Mouse (Mus musculus): ENCODE measurements at regions not wholly inside any gene's neighbourhood (a gene's known extent, or its start where the extent isn't known, plus 50 kb on each side); places are given as distances from the start of the nearest gene placed in this dataset.

DNA sequence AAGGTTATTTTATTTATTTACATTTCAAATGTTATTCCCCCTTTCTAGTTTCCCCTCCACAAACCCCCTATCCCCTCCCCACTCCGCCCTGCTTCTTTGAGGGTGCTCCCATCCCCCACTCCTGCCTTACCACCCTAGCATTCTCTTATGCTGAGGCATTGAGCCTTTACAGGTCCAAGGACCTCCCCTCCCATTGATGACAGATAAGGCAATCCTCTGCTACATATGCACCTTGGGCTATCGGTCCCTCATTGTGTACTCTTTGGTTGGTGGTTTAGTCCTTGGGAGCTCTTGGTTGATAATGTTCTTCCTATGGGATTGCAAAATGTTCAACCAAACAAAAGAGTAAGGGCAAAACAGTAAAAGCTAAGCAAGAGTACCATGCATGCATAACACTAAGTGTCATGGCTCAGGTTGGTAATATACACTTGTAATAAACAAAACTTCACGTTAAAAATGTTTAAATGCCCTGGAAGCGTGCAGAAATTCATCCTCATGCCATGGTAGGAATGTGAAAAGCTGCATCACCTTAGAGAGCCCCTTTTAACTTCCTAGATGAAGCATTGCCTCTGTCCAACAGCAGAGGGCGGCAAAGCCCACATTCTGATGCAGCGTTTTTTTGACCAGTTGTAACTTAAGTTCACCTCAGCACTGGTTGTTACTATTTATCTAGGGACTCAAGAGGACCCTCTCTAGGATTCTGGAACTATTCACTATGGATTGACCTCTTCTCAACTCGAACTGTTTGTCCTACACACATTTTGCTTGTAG, 207.6 kb downstream of the Rdh14 start:
- H3K4me1 ChIP-seq (ENCODE audit: control insufficient read depth, insufficient read depth, insufficient read length): no peaks in the 10 kb centered on the region
- H3K36me3 ChIP-seq (ENCODE audit: control insufficient read depth, insufficient read depth, low read length): no peaks in the 10 kb centered on the region
- no peak overlapping the region for H3K4me3 ChIP-seq (ENCODE audit: extremely low read depth, insufficient read depth, insufficient read length)
- no peak overlapping the region for H3K27ac ChIP-seq (ENCODE audit: insufficient read depth, low read length)
- peak; percentile 17; the same call in 1 of the 2 replicates for TF ChIP-seq CTCF (IDR thresholded peaks at IDR 0.05; ENCODE audit: extremely low read depth, insufficient read depth, insufficient read length, insufficient replicate concordance)
- TF ChIP-seq POLR2A (IDR thresholded peaks at IDR 0.05; ENCODE audit: low read depth, low read length): no peak
- 24% methylated on average over 7 of the region's 7 CpGs for WGBS
- H3K27me3 ChIP-seq (ENCODE audit: control insufficient read depth, insufficient read depth, low read length): no peaks in the 10 kb centered on the region
- peak in 1 of 2 experiments; percentile 5 for DNase-seq (ENCODE audit: low read depth in 1 of 2, low spot score in 2 of 2)

DNA sequence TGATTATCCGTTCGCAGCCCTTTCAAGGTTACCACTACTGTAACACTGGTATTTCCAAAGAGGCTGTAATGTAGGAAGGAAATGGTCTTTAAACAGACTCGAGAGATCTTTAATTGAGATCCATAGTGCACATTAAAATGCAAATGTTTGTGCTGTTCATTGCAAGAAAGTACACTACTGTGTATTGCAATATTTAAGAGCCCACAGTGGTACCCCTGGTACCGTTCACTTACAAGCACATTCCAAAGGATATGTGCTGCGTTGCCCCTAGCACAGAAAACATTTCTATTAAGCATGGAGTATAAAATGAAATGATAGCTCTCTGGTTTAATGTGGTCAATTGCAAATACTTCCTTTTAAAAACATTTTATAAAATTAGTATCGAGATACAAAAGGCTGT, 209.5 kb downstream of the Rdh14 start:
- DNase-seq (ENCODE audit: low read depth in 1 of 2, low spot score in 2 of 2): no peak
- H3K27me3 ChIP-seq (ENCODE audit: control insufficient read depth, insufficient read depth, low read length): no peaks in the 10 kb centered on the region
- no peak overlapping the region for H3K27ac ChIP-seq (ENCODE audit: insufficient read depth, low read length)
- WGBS: 78% methylated on average over 6 of the region's 6 CpGs
- H3K36me3 ChIP-seq (ENCODE audit: control insufficient read depth, insufficient read depth, low read length): no peaks in the 10 kb centered on the region
- H3K4me3 ChIP-seq (ENCODE audit: extremely low read depth, insufficient read depth, insufficient read length): no peak overlapping the region
- no peak for TF ChIP-seq CTCF (IDR thresholded peaks at IDR 0.05; ENCODE audit: extremely low read depth, insufficient read depth, insufficient read length, insufficient replicate concordance)
- TF ChIP-seq POLR2A (IDR thresholded peaks at IDR 0.05; ENCODE audit: low read depth, low read length): no peak
- no peaks in the 10 kb centered on the region for H3K4me1 ChIP-seq (ENCODE audit: control insufficient read depth, insufficient read depth, insufficient read length)

GRCm38 (mm10) chr12:10618319-10618718, 227.7 kb downstream of the Rdh14 start:
- no peaks in the 10 kb centered on the region for H3K36me3 ChIP-seq (ENCODE audit: control insufficient read depth, insufficient read depth, low read length)
- no peaks in the 10 kb centered on the region for H3K27me3 ChIP-seq (ENCODE audit: control insufficient read depth, insufficient read depth, low read length)
- TF ChIP-seq POLR2A (IDR thresholded peaks at IDR 0.05; ENCODE audit: low read depth, low read length) (no peak), CTCF (IDR thresholded peaks at IDR 0.05; ENCODE audit: extremely low read depth, insufficient read depth, insufficient read length, insufficient replicate concordance) (no peak)
- no peak overlapping the region for H3K4me3 ChIP-seq (ENCODE audit: extremely low read depth, insufficient read depth, insufficient read length)
- no peaks in the 10 kb centered on the region for H3K4me1 ChIP-seq (ENCODE audit: control insufficient read depth, insufficient read depth, insufficient read length)
- DNase-seq (ENCODE audit: low read depth in 1 of 2, low spot score in 2 of 2): no peak
- no peak overlapping the region for H3K27ac ChIP-seq (ENCODE audit: insufficient read depth, low read length)

- no peak overlapping the region for H3K27ac ChIP-seq (ENCODE audit: insufficient read depth, low read length)
- no peaks in the 10 kb centered on the region for H3K36me3 ChIP-seq (ENCODE audit: control insufficient read depth, insufficient read depth, low read length)
- H3K4me3 ChIP-seq (ENCODE audit: extremely low read depth, insufficient read depth, insufficient read length): no peak overlapping the region
- H3K4me1 ChIP-seq (ENCODE audit: control insufficient read depth, insufficient read depth, insufficient read length): no peaks in the 10 kb centered on the region
- TF ChIP-seq CTCF (IDR thresholded peaks at IDR 0.05; ENCODE audit: extremely low read depth, insufficient read depth, insufficient read length, insufficient replicate concordance) (no peak), POLR2A (IDR thresholded peaks at IDR 0.05; ENCODE audit: low read depth, low read length) (no peak)
- WGBS: 84% methylated on average over 3 of the region's 3 CpGs
- H3K27me3 ChIP-seq (ENCODE audit: control insufficient read depth, insufficient read depth, low read length): no peaks in the 10 kb centered on the region
- no peak for DNase-seq (ENCODE audit: low read depth in 1 of 2, low spot score in 2 of 2)
These were observed 230.0 kb downstream of the Rdh14 start for GRCm38 (mm10) chr12:10620541-10620940.

DNA sequence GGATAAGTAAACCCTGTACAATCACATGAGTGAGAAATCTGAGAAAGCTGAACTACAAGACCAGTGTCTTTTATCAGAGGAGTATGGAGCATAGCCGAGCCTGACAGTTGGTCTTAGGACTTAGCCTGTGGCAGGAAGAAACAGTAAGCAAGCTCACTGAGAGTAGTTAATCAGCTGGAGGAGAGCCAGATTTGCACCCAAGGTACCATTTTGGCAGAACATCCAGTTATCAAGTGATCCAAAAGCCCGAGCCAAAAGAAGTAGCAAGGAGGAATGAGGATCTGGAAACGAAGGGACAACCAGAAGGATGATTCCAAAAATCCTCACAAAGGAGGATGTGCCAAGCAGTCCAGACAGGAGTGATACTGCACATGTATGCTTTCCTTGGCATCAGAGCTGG, 248.0 kb downstream of the Rdh14 start:
- no peaks in the 10 kb centered on the region for H3K27me3 ChIP-seq (ENCODE audit: control insufficient read depth, insufficient read depth, low read length)
- DNase-seq (ENCODE audit: low read depth in 1 of 2, low spot score in 2 of 2): no peak
- no peak overlapping the region for H3K27ac ChIP-seq (ENCODE audit: insufficient read depth, low read length)
- 82% methylated on average over 3 of the region's 3 CpGs for WGBS
- TF ChIP-seq POLR2A (IDR thresholded peaks at IDR 0.05; ENCODE audit: low read depth, low read length): no peak
- no peak for TF ChIP-seq CTCF (IDR thresholded peaks at IDR 0.05; ENCODE audit: extremely low read depth, insufficient read depth, insufficient read length, insufficient replicate concordance)
- H3K36me3 ChIP-seq (ENCODE audit: control insufficient read depth, insufficient read depth, low read length): no peaks in the 10 kb centered on the region
- H3K4me1 ChIP-seq (ENCODE audit: control insufficient read depth, insufficient read depth, insufficient read length): no peaks in the 10 kb centered on the region
- no peak overlapping the region for H3K4me3 ChIP-seq (ENCODE audit: extremely low read depth, insufficient read depth, insufficient read length)

DNA sequence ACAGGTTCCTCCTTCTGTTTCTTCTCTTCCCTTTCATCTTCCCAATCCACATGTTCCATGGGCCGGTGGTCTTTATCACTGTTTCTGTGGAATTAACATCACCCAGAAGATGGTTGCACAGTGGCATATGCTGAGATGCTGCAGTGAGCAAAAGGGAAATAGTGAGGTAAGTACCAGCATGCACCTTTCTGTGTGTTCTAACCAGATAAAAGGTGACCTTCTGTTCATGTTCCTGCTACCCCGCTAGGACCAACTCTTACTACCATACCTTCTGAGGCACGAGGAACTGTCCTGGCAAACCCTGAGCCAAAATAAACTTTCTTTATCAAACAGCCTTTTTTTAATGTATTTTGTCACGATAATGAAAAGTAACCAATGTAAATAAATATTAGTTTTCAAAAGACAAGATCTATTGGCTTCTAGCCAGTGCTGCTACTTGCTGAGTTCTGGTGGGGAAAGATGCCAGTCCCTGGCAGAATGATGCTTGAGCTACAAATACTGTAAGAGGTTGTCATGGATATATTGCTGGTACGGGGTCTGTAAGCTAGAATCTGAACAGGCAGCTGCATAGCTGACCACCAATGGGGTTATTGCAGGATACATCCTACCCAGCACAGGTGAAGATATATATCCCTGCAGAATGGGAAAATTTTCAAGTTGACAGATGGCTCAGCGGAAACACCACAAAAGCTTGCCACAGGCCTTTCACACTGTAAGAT, 264.1 kb downstream of the Rdh14 start:
- no peak for TF ChIP-seq POLR2A (IDR thresholded peaks at IDR 0.05; ENCODE audit: low read depth, low read length)
- TF ChIP-seq CTCF (IDR thresholded peaks at IDR 0.05; ENCODE audit: extremely low read depth, insufficient read depth, insufficient read length, insufficient replicate concordance): no peak
- Histone ChIP-seq H3K36me3 (ENCODE audit: control insufficient read depth, insufficient read depth, low read length) (no peaks in the 10 kb centered on the region), H3K27ac (ENCODE audit: insufficient read depth, low read length) (no peak overlapping the region), H3K4me1 (ENCODE audit: control insufficient read depth, insufficient read depth, insufficient read length) (no peaks in the 10 kb centered on the region), H3K4me3 (ENCODE audit: extremely low read depth, insufficient read depth, insufficient read length) (no peak overlapping the region), H3K27me3 (ENCODE audit: control insufficient read depth, insufficient read depth, low read length) (no peaks in the 10 kb centered on the region)
- DNase-seq (ENCODE audit: low read depth in 1 of 2, low spot score in 2 of 2): no peak
- WGBS: 86% methylated on average over 6 of the region's 6 CpGs

DNA sequence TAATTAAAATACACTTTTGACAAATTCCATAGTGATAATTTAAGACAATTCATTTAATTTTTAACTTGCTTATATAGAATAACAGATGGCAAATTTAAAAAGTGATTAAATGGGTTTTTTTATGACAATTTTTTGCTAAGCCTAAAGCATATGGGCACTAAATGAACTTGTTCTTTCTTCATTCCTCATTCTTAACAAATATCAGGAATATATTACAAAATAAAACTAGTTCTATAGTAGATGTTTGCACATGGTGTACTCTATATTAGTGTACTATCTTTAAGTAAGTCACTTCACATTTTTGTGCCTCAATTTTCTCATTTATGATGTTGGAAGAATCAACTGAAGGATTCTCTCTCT, 264.6 kb downstream of the Rdh14 start:
- TF ChIP-seq POLR2A (IDR thresholded peaks at IDR 0.05; ENCODE audit: low read depth, low read length): no peak
- TF ChIP-seq CTCF (IDR thresholded peaks at IDR 0.05; ENCODE audit: extremely low read depth, insufficient read depth, insufficient read length, insufficient replicate concordance): no peak
- no peaks in the 10 kb centered on the region for H3K4me1 ChIP-seq (ENCODE audit: control insufficient read depth, insufficient read depth, insufficient read length)
- H3K27ac ChIP-seq (ENCODE audit: insufficient read depth, low read length): no peak overlapping the region
- no peak overlapping the region for H3K4me3 ChIP-seq (ENCODE audit: extremely low read depth, insufficient read depth, insufficient read length)
- no peak for DNase-seq (ENCODE audit: low read depth in 1 of 2, low spot score in 2 of 2)
- no peaks in the 10 kb centered on the region for H3K27me3 ChIP-seq (ENCODE audit: control insufficient read depth, insufficient read depth, low read length)
- H3K36me3 ChIP-seq (ENCODE audit: control insufficient read depth, insufficient read depth, low read length): no peaks in the 10 kb centered on the region
